Mouse (Mus musculus): ENCODE results near the gene Aox1.

GRCm38 (mm10) chr1:58046721-58047290 lies 17.1 kb downstream of the Aox1 start:
- TF ChIP-seq RAD21 (IDR thresholded peaks at IDR 0.05; ENCODE audit: low read depth, low read length) (no peak), ZNF384 (IDR thresholded peaks at IDR 0.05; ENCODE audit: low read depth, low read length) (no peak), USF1 (IDR thresholded peaks at IDR 0.05; ENCODE audit: low read depth, low read length) (no peak), CHD1 (IDR thresholded peaks at IDR 0.05; ENCODE audit: low read depth, low read length) (no peak), CTCF (IDR thresholded peaks at IDR 0.05 in 2 of 3, conservative IDR thresholded peaks at IDR 0.05 in 1 of 3; ENCODE audit: control insufficient read depth in 1 of 3, insufficient read depth in 1 of 3, low read depth in 2 of 3, low read length in 3 of 3, poor library complexity in 1 of 3, severe bottlenecking in 1 of 3) (no peak), ZMIZ1 (IDR thresholded peaks at IDR 0.05; ENCODE audit: low read depth, low read length) (no peak), MAZ (IDR thresholded peaks at IDR 0.05; ENCODE audit: low read depth, low read length) (no peak), NRF1 (IDR thresholded peaks at IDR 0.05; ENCODE audit: insufficient read depth, low read depth, low read length, poor library complexity, severe bottlenecking) (no peak)
